Mouse (Mus musculus) neural tube, embryonic 15.5 days (tissue): ENCODE results near the gene Cops4. TPM values are rescaled to one million over a fixed set of nuclear protein-coding genes. Genes with fewer than 3 reads are reported as not detected.

ENCODE experiments used
- ATAC-seq: fragments of 200-750 bp; cut with Nextera tagmentation; 2 replicates; pipeline ENCODE4 v1.8.0; 2017; ENCODE audit warnings: mild to moderate bottlenecking, moderate TSS enrichment, moderate library complexity; ENCODE audit not compliant: low FRiP score
- H3K27ac ChIP-seq: fragments of 300-500 bp; sonication (generic); replicated peaks from 2 replicates; pipeline ENCODE4 v1.5.1; 2015; ENCODE audit warnings: mild to moderate bottlenecking, inconsistent platforms
- H3K27me3 ChIP-seq: fragments of 300-500 bp; sonication (generic); replicated peaks from 2 replicates; pipeline ENCODE4 v1.6.1; 2015; ENCODE audit warnings: inconsistent platforms
- H3K36me3 ChIP-seq: fragments of 300-500 bp; sonication (generic); 2 replicates; pipeline ENCODE4 v1.6.1; 2015; ENCODE audit warnings: inconsistent platforms
- H3K4me1 ChIP-seq: fragments of 300-500 bp; sonication (generic); 2 replicates; pipeline ENCODE4 v1.6.1; 2015; ENCODE audit warnings: inconsistent platforms
- H3K4me2 ChIP-seq: fragments of 300-500 bp; sonication (generic); 2 replicates; pipeline ENCODE4 v1.6.1; 2015; ENCODE audit warnings: inconsistent platforms, mild to moderate bottlenecking, moderate library complexity
- H3K4me3 ChIP-seq: fragments of 300-500 bp; sonication (generic); replicated peaks from 2 replicates; pipeline ENCODE4 v1.5.1; 2015; ENCODE audit warnings: mild to moderate bottlenecking, inconsistent platforms
- H3K9ac ChIP-seq: fragments of 300-500 bp; sonication (generic); replicated peaks from 2 replicates; pipeline ENCODE4 v1.6.1; 2015; ENCODE audit warnings: mild to moderate bottlenecking, inconsistent platforms
- H3K9me3 ChIP-seq: fragments of 300-500 bp; sonication (generic); replicated peaks from 2 replicates; pipeline ENCODE4 v1.6.1; 2016; ENCODE audit warnings: inconsistent platforms
- WGBS: fragments of 180-500 bp; shearing (Covaris S2); methylation state at CpG from one replicate; pipeline ENCODE4 v1.1.7; 2015; ENCODE audit warnings: mixed read lengths; 5-methylcytosine and 5-hydroxymethylcytosine counted together
- microRNA-seq: library from miRNA; unstranded; fragments of <30 nt; microRNA quantifications from one replicate; pipeline ENCODE4, GENCODE M21; 2017
- polyA plus RNA-seq: library from polyadenylated mRNA; unstranded; fragments of >200 nt; fragmentation: Nextera tagmentation; extraction: Ambion mirVana; gene quantifications from 2 replicates; pipeline ENCODE4 v1.2.1, GENCODE M21; 2015

Gene Cops4
- polyA plus RNA-seq, 1 experiment from 2014 or later, result 183 TPM

DNA sequence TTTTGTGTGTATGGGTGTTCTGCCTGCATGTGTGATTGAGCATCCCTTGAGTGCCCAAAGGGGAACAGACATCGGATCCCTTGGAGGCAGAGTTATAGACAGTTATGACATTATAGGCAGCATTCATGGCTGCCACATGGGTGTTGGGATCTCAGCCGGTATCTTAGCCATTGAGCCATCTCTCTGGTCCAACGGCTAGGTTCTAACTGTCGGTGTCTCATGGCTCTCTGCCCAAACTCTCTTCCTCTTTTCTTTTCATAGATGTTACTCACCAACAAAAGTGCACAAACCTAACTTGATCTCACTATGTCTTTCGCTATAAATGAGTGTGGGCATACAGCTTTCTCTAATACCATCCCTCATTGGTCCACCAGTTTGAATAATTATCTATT is 64.3 kb downstream of the Cops4 start:
- no peak overlapping the region for H3K9ac ChIP-seq
- no peaks in the 10 kb centered on the region for H3K27me3 ChIP-seq
- H3K4me1 ChIP-seq, result no peaks in the 10 kb centered on the region
- H3K27ac ChIP-seq, result no peak overlapping the region
- no peak overlapping the region for H3K4me2 ChIP-seq
- no peak for ATAC-seq
- 93% methylated on average over 5 of the region's 5 CpGs for WGBS
- no peaks in the 10 kb centered on the region for H3K36me3 ChIP-seq
- no peak overlapping the region for H3K4me3 ChIP-seq
- H3K9me3 ChIP-seq, result no peaks in the 10 kb centered on the region

DNA sequence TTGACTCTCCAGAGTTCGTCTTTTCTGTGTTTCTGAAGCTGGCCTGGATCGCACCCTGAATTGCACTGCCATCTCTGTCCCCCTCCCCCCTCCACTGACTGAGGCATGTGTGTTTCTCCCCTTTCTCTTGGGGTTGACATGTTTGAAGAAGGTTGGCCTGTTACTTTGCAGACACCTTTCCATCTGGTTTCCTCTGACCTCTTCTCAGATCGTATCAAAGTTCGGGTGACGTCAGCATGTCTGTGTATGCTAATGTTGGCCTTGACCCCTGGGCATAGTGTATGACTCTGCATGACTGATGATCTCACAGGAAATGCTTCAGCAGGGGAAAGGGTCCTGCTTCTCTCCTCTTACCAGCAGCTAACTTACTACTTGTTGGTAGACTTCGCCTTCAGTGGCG is 65.0 kb downstream of the Cops4 start:
- no peak overlapping the region for H3K9ac ChIP-seq
- whole genome bisulfite sequencing, result 92% methylated on average over 7 of the region's 7 CpGs
- H3K4me1 ChIP-seq, result no peaks in the 10 kb centered on the region
- H3K9me3 ChIP-seq, result no peaks in the 10 kb centered on the region
- H3K36me3 ChIP-seq, result no peaks in the 10 kb centered on the region
- ATAC-seq, result no peak
- H3K27ac ChIP-seq, result no peak overlapping the region
- H3K4me3 ChIP-seq, result no peak overlapping the region
- H3K27me3 ChIP-seq, result no peaks in the 10 kb centered on the region
- no peak overlapping the region for H3K4me2 ChIP-seq

DNA sequence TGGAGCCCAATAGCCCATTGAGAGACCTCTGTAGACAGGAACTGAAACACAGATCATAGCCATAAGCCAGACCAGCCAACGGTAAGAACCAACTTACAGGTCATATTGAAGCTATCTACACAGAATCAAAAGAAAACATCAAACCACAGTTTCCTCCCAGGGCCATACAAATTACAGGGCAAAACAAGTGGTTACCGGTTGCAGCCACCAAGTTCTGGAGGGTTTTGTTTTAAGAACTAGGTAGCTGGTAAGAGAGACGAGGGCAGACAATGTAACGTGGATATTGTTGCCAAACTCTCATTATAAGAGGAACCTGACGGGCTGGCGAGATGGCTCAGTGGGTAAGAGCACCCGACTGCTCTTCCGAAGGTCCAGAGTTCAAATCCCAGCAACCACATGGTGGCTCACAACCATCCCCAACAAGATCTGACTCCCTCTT is 67.1 kb downstream of the Cops4 start:
- no peaks in the 10 kb centered on the region for H3K9me3 ChIP-seq
- H3K27me3 ChIP-seq, result no peaks in the 10 kb centered on the region
- H3K27ac ChIP-seq, result no peak overlapping the region
- H3K9ac ChIP-seq, result no peak overlapping the region
- no peaks in the 10 kb centered on the region for H3K4me1 ChIP-seq
- WGBS, result 92% methylated on average over 8 of the region's 8 CpGs
- no peak overlapping the region for H3K4me2 ChIP-seq
- no peak overlapping the region for H3K4me3 ChIP-seq
- no peak for ATAC-seq
- H3K36me3 ChIP-seq, result no peaks in the 10 kb centered on the region

DNA sequence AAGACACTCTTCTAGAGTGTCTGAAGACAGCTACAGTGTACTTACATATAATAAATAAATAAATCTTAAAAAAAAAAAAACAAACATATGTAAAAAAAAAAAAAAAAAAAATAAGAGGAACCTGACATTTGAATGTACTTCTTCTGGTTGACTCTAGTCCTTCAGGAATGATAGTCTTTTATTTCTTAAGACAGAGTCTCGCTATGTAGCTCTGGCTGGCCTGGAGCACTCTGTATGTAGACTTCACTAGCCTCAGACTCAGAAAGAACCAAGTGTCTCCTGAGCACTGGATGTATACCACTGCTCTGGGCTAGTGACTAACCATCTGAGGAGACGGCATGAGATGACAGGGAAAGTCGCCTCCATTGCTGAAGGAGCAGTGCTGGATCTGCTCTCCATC is 67.5 kb downstream of the Cops4 start:
- H3K9me3 ChIP-seq, result no peaks in the 10 kb centered on the region
- 95% methylated on average over 3 of the region's 3 CpGs for WGBS
- no peak for ATAC-seq

DNA sequence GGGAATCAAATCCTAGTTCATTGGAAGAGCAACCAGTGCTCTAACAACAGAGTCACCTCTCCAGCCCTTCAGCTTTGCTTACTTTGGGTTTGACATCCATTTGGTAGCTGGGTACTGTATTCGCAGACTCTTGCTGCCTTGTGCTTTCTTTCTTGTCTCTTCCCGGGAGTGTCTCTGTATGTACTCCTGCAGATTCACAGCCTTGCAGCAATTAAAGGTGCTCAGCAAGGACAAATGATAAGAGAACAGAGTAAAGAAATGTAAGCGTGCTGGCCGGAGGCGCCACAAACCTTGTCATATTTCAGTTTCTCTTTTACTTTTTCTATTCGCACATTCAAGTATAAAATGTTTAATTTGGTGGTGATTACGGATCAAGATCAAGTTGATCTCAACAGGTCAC is 69.0 kb downstream of the Cops4 start:
- H3K36me3 ChIP-seq, result no peaks in the 10 kb centered on the region
- no peak overlapping the region for H3K27ac ChIP-seq
- H3K9ac ChIP-seq, result no peak overlapping the region
- H3K4me1 ChIP-seq, result no peaks in the 10 kb centered on the region
- no peaks in the 10 kb centered on the region for H3K27me3 ChIP-seq
- H3K4me2 ChIP-seq, result no peak overlapping the region
- no peak overlapping the region for H3K4me3 ChIP-seq
- WGBS, result 94% methylated on average over 7 of the region's 7 CpGs
- no peak for ATAC-seq
- no peaks in the 10 kb centered on the region for H3K9me3 ChIP-seq

More for the DNA sequence above, 67.5 kb downstream of the Cops4 start:
- no peaks in the 10 kb centered on the region for H3K27me3 ChIP-seq
- H3K27ac ChIP-seq, result no peak overlapping the region
- H3K9ac ChIP-seq, result no peak overlapping the region
- no peak overlapping the region for H3K4me3 ChIP-seq
- no peaks in the 10 kb centered on the region for H3K4me1 ChIP-seq
- no peaks in the 10 kb centered on the region for H3K36me3 ChIP-seq
- no peak overlapping the region for H3K4me2 ChIP-seq

DNA sequence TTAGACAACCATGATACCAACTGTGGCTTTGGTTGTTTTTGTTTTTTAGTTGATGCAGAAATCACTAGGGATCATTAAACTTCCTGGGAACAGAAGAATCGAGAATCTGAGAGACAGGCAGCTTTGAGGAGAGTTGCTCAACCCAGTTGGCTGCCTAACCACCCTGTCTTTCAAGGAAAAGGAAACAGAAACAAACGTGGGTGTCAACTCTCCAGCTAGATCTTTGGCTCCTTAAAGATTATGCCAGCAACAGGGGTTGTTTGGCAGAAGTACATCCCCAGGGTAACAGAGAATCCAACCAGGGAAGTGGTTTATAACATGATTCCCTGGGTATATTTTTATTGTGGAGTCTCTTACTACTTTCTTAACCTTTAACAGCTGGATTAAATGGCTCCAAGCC is 69.5 kb downstream of the Cops4 start:
- H3K4me1 ChIP-seq, result no peaks in the 10 kb centered on the region
- H3K36me3 ChIP-seq, result no peaks in the 10 kb centered on the region
- 58% methylated on average over 2 of the region's 2 CpGs for WGBS
- no peak for ATAC-seq
- no peak overlapping the region for H3K27ac ChIP-seq
- no peaks in the 10 kb centered on the region for H3K27me3 ChIP-seq
- H3K4me2 ChIP-seq, result no peak overlapping the region
- H3K9me3 ChIP-seq, result no peaks in the 10 kb centered on the region
- no peak overlapping the region for H3K4me3 ChIP-seq
- no peak overlapping the region for H3K9ac ChIP-seq

DNA sequence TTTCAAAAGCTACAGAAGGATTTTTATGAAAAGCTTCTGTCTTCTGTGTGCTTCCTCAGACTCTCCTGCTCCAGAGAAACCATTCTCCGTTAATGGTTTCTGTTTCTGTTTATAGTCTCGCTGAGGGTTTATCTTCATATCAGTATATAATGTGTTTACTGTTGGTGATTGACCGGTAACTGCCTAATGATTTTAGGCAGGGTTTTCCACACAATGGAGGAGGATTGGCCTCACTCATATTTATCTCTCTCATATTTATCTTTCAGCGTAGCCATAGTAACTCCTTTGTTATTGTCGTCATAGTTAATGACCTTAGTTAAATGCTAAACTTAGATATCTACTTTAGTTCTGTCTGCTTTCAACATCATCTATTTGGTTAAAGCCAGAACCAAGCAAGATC is 72.4 kb downstream of the Cops4 start:
- H3K4me1 ChIP-seq, result no peaks in the 10 kb centered on the region
- H3K27me3 ChIP-seq, result no peaks in the 10 kb centered on the region
- no peak overlapping the region for H3K27ac ChIP-seq
- no peak overlapping the region for H3K9ac ChIP-seq
- no peak overlapping the region for H3K4me2 ChIP-seq
- H3K4me3 ChIP-seq, result no peak overlapping the region
- ATAC-seq, result no peak
- peaks cover 4% of the 10 kb centered on the region; the same call in 1 of the 2 replicates for H3K9me3 ChIP-seq
- H3K36me3 ChIP-seq, result no peaks in the 10 kb centered on the region
- WGBS, result 92% methylated on average over 5 of the region's 5 CpGs

DNA sequence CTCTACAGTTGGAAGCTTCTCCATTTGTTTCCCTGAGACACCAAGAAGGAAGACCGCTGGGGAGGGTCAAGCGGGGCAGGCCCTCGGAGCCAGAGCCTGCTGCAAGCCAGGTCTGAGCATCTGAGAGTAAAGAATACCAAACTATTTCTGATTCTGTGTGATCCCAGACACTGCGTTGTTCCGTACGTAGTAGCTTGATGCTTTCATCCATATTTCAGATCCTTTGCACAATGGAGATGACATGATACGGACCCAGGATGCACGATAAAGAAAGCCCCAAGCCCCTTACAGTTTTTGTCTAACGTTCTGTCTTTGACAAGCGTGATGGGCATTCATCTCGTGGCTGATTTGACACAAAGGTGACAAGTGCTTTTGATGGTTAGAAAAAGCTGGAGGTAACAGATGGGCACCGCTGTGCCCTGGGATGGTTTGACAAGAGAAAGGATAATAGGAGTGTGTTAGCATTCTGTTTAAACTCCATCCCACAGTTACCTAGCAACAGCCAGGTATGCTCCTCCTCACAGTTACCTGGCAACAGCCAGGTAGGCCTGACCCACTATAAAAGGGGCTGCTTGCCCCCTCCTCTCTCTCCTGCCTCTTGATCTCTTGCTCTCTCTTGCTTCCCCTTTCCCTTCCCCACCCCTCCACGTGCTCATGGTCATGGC is 76.8 kb downstream of the Cops4 start:
- Histone ChIP-seq H3K9ac (no peak overlapping the region), H3K9me3 (peaks cover 4% of the 10 kb centered on the region; the same call in 1 of the 2 replicates), H3K27ac (no peak overlapping the region), H3K4me2 (no peak overlapping the region), H3K27me3 (no peaks in the 10 kb centered on the region), H3K36me3 (no peaks in the 10 kb centered on the region), H3K4me3 (no peak overlapping the region), H3K4me1 (no peaks in the 10 kb centered on the region)
- WGBS, result 86% methylated on average over 13 of the region's 13 CpGs
- no peak for ATAC-seq

DNA sequence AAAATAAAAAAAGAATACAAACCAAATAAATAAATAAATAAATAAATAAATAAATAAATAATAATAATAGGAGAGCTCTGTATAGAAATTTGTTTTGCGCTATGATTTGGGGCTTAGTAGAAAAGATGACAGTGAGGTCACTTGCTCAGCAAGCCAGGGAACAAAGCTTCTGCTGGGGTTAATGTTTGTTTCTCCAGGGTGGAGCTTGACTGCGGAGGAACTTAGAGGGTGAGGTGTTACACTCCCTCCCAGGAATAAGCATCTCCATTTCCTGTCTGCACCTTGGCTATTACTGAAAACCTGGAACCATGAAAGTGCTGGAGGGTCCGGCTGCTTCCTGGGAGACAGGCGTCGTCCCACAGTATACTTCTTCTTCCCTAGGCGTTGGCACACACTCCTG is 77.9 kb downstream of the Cops4 start:
- Histone ChIP-seq H3K27ac (no peak overlapping the region), H3K4me3 (no peak overlapping the region), H3K36me3 (no peaks in the 10 kb centered on the region), H3K4me2 (no peak overlapping the region), H3K9me3 (peaks cover 4% of the 10 kb centered on the region; the same call in 1 of the 2 replicates), H3K9ac (no peak overlapping the region), H3K4me1 (no peaks in the 10 kb centered on the region), H3K27me3 (no peaks in the 10 kb centered on the region)
- 93% methylated on average over 6 of the region's 6 CpGs for WGBS
- no peak for ATAC-seq

Small RNAs within 50 kb of the gene (microRNA-seq; reads per million reads assigned to microRNA genes)
- not detected for gene Gm23222

Other genes with a start within 250 kb of the Cops4 start
- gene Sec31a, start 102.1 kb upstream of the Cops4 start, polyA plus RNA-seq, result 89.5 and 105 TPM in 2 replicates
- 6.0 and 7.5 TPM in 2 replicates for gene Lin54, start 17.7 kb upstream of the Cops4 start, polyA plus RNA-seq
- gene Plac8, start 53.9 kb downstream of the Cops4 start, polyA plus RNA-seq, result 0.78 and 73.0 TPM in 2 replicates
- 52.7 and 56.9 TPM in 2 replicates for gene Coq2, start 156.8 kb downstream of the Cops4 start, polyA plus RNA-seq
- gene Hpse, start 201.4 kb downstream of the Cops4 start, polyA plus RNA-seq, result 0.74 and 1.8 TPM in 2 replicates